Mouse (Mus musculus): Measurements from ENCODE around the gene Smpd4. TPM values are rescaled to one million over a fixed set of nuclear protein-coding genes. Genes with fewer than 3 reads are reported as not detected.

The Smpd4 gene
- total and polyA plus RNA-seq, 3 experiments, result 16.9 to 46.9 (median 18.4) TPM

DNA sequence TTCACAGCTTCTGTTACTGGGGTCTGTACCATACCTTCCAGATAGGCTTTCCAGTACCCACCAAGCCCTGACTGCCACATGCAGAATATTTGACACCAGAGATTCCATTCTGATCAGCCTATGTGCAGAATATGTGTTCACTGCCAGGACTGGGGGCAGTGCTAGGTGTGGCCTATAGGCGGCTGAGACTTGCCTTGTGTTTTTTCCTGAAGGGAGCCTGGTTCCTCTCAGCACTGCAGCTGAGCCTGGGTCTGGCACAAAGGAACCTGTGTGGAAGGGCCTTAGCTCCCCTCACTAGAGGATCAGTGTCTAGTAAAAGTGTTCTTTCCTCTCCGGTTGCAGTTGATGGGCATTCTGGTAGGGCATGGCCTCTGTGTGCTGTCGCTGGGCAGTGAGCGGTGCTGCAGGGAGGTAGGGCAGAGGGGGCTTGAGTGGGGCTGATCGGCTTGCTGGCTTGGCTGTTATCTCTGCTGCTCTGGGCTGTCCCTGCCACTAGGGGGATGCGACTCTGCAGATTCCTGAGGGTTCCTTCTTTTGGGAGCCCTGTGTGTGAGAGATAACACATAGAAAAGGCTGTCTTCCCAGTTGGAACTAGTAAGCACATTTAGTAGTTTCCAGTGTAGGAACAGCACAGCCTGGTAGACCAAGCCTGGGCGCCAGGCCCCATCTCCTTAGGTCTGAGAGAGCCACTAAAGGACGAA lies 14.5 kb downstream of the Smpd4 start:
- Histone ChIP-seq H3K27me3 (ENCODE audit: control insufficient read depth, insufficient read depth, low read length) (no peaks in the 10 kb centered on the region), H3K4me3 (no peak overlapping the region), H3K79me2 (replicated peaks; ENCODE audit: control insufficient read depth, insufficient read depth, low read length) (no peaks in the 10 kb centered on the region), H3K27ac (no peak overlapping the region), H3K36me3 (ENCODE audit: control insufficient read depth, insufficient read depth, low read length) (no peaks in the 10 kb centered on the region), H3K4me1 (ENCODE audit: control insufficient read depth, insufficient read depth, low read length) (no peaks in the 10 kb centered on the region), H3K9ac (ENCODE audit: low read depth, low read length) (no peak overlapping the region)
- no peak for DNase-seq
- intact Hi-C loops (cut with DNase I), result no loop called here
- TF ChIP-seq POLR2A (IDR thresholded peaks at IDR 0.05; ENCODE audit: insufficient read depth, low read depth, low read length), result no peak
- TF ChIP-seq EP300 (IDR thresholded peaks at IDR 0.05; ENCODE audit: insufficient read depth, low read depth, low read length), result no peak
- TF ChIP-seq CTCF (IDR thresholded peaks at IDR 0.05), result 0 out of 2 replicates have a peak, but pooled peaks have one; percentile 18
- WGBS, result 71% methylated on average over 8 of the region's 8 CpGs

- 74% methylated on average over 2 of the region's 2 CpGs for WGBS
- Histone ChIP-seq H3K36me3 (ENCODE audit: control insufficient read depth, insufficient read depth, low read length) (no peaks in the 10 kb centered on the region), H3K9ac (ENCODE audit: low read depth, low read length) (no peak overlapping the region), H3K27me3 (ENCODE audit: control insufficient read depth, insufficient read depth, low read length) (no peaks in the 10 kb centered on the region), H3K4me1 (ENCODE audit: control insufficient read depth, insufficient read depth, low read length) (no peaks in the 10 kb centered on the region), H3K27ac (no peak overlapping the region), H3K4me3 (no peak overlapping the region), H3K79me2 (replicated peaks; ENCODE audit: control insufficient read depth, insufficient read depth, low read length) (no peaks in the 10 kb centered on the region)
- intact Hi-C loops (cut with DNase I), result no loop called here
- TF ChIP-seq EP300 (IDR thresholded peaks at IDR 0.05; ENCODE audit: insufficient read depth, low read depth, low read length), result no peak
- TF ChIP-seq POLR2A (IDR thresholded peaks at IDR 0.05; ENCODE audit: insufficient read depth, low read depth, low read length), result no peak
- TF ChIP-seq CTCF (IDR thresholded peaks at IDR 0.05), result no peak
- DNase-seq, result no peak
Observed at GRCm38 (mm10) chr16:17636904-17637303, 17.8 kb downstream of the Smpd4 start.

DNA sequence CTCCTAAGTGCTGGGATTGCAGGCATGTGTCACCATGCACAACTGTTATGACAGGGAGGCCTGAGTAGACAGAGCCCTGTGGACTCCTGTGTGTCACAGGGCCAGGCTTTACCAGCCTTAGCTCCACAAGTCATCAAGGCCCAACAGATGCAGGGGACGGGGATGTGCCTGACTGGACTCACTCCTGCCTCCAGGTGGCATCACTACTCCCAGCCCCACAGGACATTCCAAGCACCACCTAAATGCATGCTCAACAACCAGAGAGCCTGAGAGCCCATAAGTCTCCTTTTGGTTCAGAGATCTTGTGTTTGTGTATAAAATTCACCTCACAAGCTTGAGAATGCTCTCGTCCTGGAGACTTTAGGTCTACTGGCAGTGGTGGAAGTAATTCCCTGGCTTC lies 18.5 kb downstream of the Smpd4 start:
- Histone ChIP-seq H3K9ac (ENCODE audit: low read depth, low read length) (no peak overlapping the region), H3K27ac (no peak overlapping the region), H3K4me3 (no peak overlapping the region), H3K36me3 (ENCODE audit: control insufficient read depth, insufficient read depth, low read length) (no peaks in the 10 kb centered on the region), H3K27me3 (ENCODE audit: control insufficient read depth, insufficient read depth, low read length) (no peaks in the 10 kb centered on the region), H3K4me1 (ENCODE audit: control insufficient read depth, insufficient read depth, low read length) (no peaks in the 10 kb centered on the region), H3K79me2 (replicated peaks; ENCODE audit: control insufficient read depth, insufficient read depth, low read length) (no peaks in the 10 kb centered on the region)
- intact Hi-C loops (cut with DNase I), result no loop called here
- WGBS, result 84% methylated on average over 2 of the region's 2 CpGs
- TF ChIP-seq CTCF (IDR thresholded peaks at IDR 0.05) (peak; percentile 38), POLR2A (IDR thresholded peaks at IDR 0.05; ENCODE audit: insufficient read depth, low read depth, low read length) (no peak)
- DNase-seq, result no peak

DNA sequence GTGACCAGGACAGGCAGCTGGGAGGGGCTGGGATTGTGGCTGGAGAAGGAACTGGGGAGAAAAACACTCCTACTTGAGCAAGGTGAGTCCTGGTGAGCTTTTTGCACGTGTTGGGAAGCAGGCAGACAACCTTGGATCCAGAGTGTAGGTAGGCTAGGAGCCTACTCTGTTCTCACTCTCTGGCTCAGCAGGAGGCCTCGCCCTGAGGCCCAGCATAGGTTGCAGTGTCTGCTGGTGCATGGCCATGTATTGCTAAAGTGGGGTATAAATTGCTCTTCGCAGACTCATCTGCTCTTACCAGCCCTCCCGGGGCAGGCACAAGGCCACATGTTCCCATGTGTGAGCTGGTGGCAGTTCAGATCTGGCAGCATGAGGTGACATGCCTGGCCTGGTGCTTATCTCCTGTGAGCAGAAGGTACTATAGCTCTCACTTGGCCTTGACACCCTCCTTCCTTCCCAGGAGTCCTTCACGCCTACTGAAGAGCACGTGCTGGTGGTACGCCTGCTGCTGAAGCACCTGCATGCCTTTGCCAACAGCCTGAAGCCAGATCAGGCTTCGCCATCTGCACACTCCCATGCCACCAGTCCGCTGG lies 19.0 kb downstream of the Smpd4 start:
- H3K36me3 ChIP-seq (ENCODE audit: control insufficient read depth, insufficient read depth, low read length), result no peaks in the 10 kb centered on the region
- H3K79me2 ChIP-seq (replicated peaks; ENCODE audit: control insufficient read depth, insufficient read depth, low read length), result no peaks in the 10 kb centered on the region
- TF ChIP-seq EP300 (IDR thresholded peaks at IDR 0.05; ENCODE audit: insufficient read depth, low read depth, low read length) (no peak), POLR2A (IDR thresholded peaks at IDR 0.05; ENCODE audit: insufficient read depth, low read depth, low read length) (no peak), CTCF (IDR thresholded peaks at IDR 0.05) (no peak)
- no peak overlapping the region for H3K27ac ChIP-seq
- no peaks in the 10 kb centered on the region for H3K27me3 ChIP-seq (ENCODE audit: control insufficient read depth, insufficient read depth, low read length)
- no peak for DNase-seq
- H3K9ac ChIP-seq (ENCODE audit: low read depth, low read length), result no peak overlapping the region
- 87% methylated on average over 9 of the region's 9 CpGs for WGBS
- no peaks in the 10 kb centered on the region for H3K4me1 ChIP-seq (ENCODE audit: control insufficient read depth, insufficient read depth, low read length)
- intact Hi-C loops (cut with DNase I), result no loop called here
- no peak overlapping the region for H3K4me3 ChIP-seq

DNA sequence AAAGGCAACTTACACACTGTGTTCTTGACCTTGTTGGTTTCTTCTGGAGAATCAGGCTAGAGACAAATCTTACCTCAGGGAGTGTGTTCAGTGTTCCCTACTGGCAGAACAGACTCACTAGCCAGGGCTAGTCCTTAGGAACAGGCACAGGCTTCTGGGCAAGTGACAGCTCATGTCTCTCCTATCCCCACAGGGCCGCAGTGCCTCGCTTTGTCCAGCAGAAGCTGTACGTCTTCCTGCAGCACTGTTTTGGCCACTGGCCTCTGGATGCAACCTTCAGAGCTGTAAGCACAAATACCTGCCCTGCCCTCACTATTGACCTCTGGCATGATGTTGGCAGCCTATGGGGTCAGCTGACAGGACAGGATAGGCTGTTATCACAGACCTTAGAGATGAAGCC lies 19.9 kb downstream of the Smpd4 start:
- intact Hi-C loops (cut with DNase I), result no loop called here
- DNase-seq, result no peak
- WGBS, result 91% methylated on average over 3 of the region's 3 CpGs
- H3K36me3 ChIP-seq (ENCODE audit: control insufficient read depth, insufficient read depth, low read length), result no peaks in the 10 kb centered on the region
- H3K4me3 ChIP-seq, result no peak overlapping the region
- H3K9ac ChIP-seq (ENCODE audit: low read depth, low read length), result no peak overlapping the region
- TF ChIP-seq POLR2A (IDR thresholded peaks at IDR 0.05; ENCODE audit: insufficient read depth, low read depth, low read length) (no peak), EP300 (IDR thresholded peaks at IDR 0.05; ENCODE audit: insufficient read depth, low read depth, low read length) (no peak), CTCF (IDR thresholded peaks at IDR 0.05) (no peak)
- no peaks in the 10 kb centered on the region for H3K4me1 ChIP-seq (ENCODE audit: control insufficient read depth, insufficient read depth, low read length)
- H3K27ac ChIP-seq, result no peak overlapping the region
- no peaks in the 10 kb centered on the region for H3K79me2 ChIP-seq (replicated peaks; ENCODE audit: control insufficient read depth, insufficient read depth, low read length)
- H3K27me3 ChIP-seq (ENCODE audit: control insufficient read depth, insufficient read depth, low read length), result no peaks in the 10 kb centered on the region

DNA sequence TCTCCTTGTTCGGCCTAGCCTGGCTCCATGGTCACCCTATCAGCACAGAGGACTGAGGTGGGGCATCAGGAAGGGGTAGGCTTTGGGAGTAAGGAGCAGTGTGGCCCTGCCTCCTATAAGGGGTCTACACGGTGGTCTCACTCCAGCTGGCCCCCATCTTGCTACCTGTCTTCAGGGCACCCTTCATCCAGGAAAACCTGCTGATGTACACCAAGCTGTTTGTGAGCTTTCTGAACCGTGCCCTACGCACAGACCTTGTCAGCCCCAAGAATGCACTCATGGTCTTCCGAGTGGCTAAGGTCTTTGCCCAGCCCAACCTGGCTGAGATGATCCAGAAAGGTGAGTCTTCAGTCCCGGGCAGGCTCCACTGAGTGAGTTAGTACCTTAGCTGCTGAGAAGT lies 20.8 kb downstream of the Smpd4 start:
- no peak for TF ChIP-seq EP300 (IDR thresholded peaks at IDR 0.05; ENCODE audit: insufficient read depth, low read depth, low read length)
- 98% methylated on average over 6 of the region's 6 CpGs for WGBS
- no peaks in the 10 kb centered on the region for H3K36me3 ChIP-seq (ENCODE audit: control insufficient read depth, insufficient read depth, low read length)

More for the DNA sequence above, 20.8 kb downstream of the Smpd4 start:
- no peaks in the 10 kb centered on the region for H3K79me2 ChIP-seq (replicated peaks; ENCODE audit: control insufficient read depth, insufficient read depth, low read length)
- no peaks in the 10 kb centered on the region for H3K27me3 ChIP-seq (ENCODE audit: control insufficient read depth, insufficient read depth, low read length)
- intact Hi-C loops (cut with DNase I), result loop anchor here (5.0 kb wide), 1 partner anchor 172 kb away; no protein-coding TSS in a partner anchor
- no peak for DNase-seq
- no peak overlapping the region for H3K9ac ChIP-seq (ENCODE audit: low read depth, low read length)
- H3K4me3 ChIP-seq, result no peak overlapping the region
- H3K27ac ChIP-seq, result no peak overlapping the region
- no peaks in the 10 kb centered on the region for H3K4me1 ChIP-seq (ENCODE audit: control insufficient read depth, insufficient read depth, low read length)
